Mouse (Mus musculus) ES-Bruce4 (cell line): ENCODE measurements around the gene Csnk2a2. TPM values are rescaled to one million over a fixed set of nuclear protein-coding genes. Genes with fewer than 3 reads are reported as not detected.

Source experiments
- H3K27ac ChIP-seq: 2 replicates; pipeline ENCODE4 v1.5.1; 2012; ENCODE audit warnings: low read length, inconsistent platforms; ENCODE audit not compliant: insufficient read depth
- H3K27me3 ChIP-seq: 2 replicates; pipeline ENCODE4 v1.6.1; 2012; ENCODE audit warnings: mild to moderate bottlenecking, low read length, inconsistent platforms; ENCODE audit not compliant: control insufficient read depth, poor library complexity, insufficient read depth, severe bottlenecking
- H3K36me3 ChIP-seq: 2 replicates; pipeline ENCODE4 v1.6.1; 2012; ENCODE audit warnings: inconsistent platforms, mild to moderate bottlenecking, low read length, moderate library complexity; ENCODE audit not compliant: control insufficient read depth, poor library complexity, insufficient read depth, severe bottlenecking
- H3K4me1 ChIP-seq: one replicate; pipeline ENCODE4 v1.8.1; 2011; ENCODE audit warnings: low read length; ENCODE audit not compliant: control insufficient read depth, insufficient read depth
- H3K4me3 ChIP-seq: 2 replicates; pipeline ENCODE4 v1.5.1; 2011; ENCODE audit warnings: low read depth, mild to moderate bottlenecking, low read length
- H3K9ac ChIP-seq: 2 replicates; pipeline ENCODE4 v1.6.1; 2012; ENCODE audit warnings: low read depth, mild to moderate bottlenecking, inconsistent platforms; ENCODE audit not compliant: poor library complexity, severe bottlenecking
- H3K9me3 ChIP-seq: replicated peaks from 2 replicates; pipeline ENCODE4 v1.6.1; 2012; ENCODE audit warnings: mild to moderate bottlenecking, low read length, inconsistent platforms; ENCODE audit not compliant: control insufficient read depth, poor library complexity, insufficient read depth, severe bottlenecking
- CTCF ChIP-seq: IDR thresholded peaks from one replicate; pipeline ENCODE4 v1.8.1; 2011; ENCODE audit warnings: low read depth, low read length
- EP300 ChIP-seq: IDR thresholded peaks from 2 replicates; pipeline ENCODE4 v1.6.1; 2011; ENCODE audit warnings: low read depth, low read length; ENCODE audit not compliant: insufficient read depth
- POLR2A ChIP-seq: IDR thresholded peaks from one replicate; pipeline ENCODE4 v1.8.1; 2011; ENCODE audit warnings: low read length; ENCODE audit not compliant: insufficient read depth
- polyA plus RNA-seq: library from polyadenylated mRNA; stranded (reverse); fragments of >200 nt; gene quantifications from 2 replicates; pipeline ENCODE4 v1.2.4, GENCODE M21; 2011; ENCODE audit warnings: low read depth; ENCODE audit not compliant: missing spikeins, insufficient read depth, insufficient read length

Gene Csnk2a2
- polyA plus RNA-seq, 1 experiment, result 236 TPM

DNA sequence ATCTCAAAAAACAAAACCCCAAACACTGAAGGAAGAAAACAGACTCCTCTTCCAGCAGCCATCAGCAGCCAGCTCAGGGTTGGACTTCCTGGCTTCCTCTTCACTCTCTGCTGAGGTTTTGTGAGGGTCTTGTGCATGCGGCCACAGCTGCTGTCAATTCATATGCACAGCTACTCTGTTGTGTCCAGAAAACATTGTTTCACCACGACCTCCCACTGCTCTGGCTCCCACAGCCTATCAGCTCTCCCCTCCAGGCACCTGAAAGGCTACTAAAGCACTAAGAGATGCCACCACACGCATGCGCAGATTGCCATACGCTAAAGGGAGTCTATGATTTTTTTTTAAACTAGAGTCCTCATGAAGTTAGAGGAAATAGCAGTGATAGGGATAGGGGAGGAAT is 15.0 kb upstream of the Csnk2a2 start:
- no peaks in the 10 kb centered on the region for H3K36me3 ChIP-seq
- no peak overlapping the region for H3K4me3 ChIP-seq
- no peak overlapping the region for H3K9ac ChIP-seq
- TF ChIP-seq EP300, result peak; percentile 64; the same call in 1 of the 2 replicates
- no peak for TF ChIP-seq CTCF
- TF ChIP-seq POLR2A, result no peak
- H3K27ac ChIP-seq, result 0 out of 2 replicates have a peak overlapping the region, but pooled peaks have one; percentile 8
- H3K9me3 ChIP-seq, result peaks cover 8% of the 10 kb centered on the region
- H3K27me3 ChIP-seq, result no peaks in the 10 kb centered on the region
- H3K4me1 ChIP-seq, result no peaks in the 10 kb centered on the region

GRCm38 (mm10) chr8:95502431-95502830 is 12.6 kb upstream of the Csnk2a2 start:
- Histone ChIP-seq H3K9ac (no peak overlapping the region), H3K4me1 (no peaks in the 10 kb centered on the region), H3K27me3 (no peaks in the 10 kb centered on the region), H3K36me3 (no peaks in the 10 kb centered on the region), H3K27ac (no peak overlapping the region), H3K4me3 (no peak overlapping the region), H3K9me3 (peaks cover 8% of the 10 kb centered on the region)
- TF ChIP-seq POLR2A, result no peak
- no peak for TF ChIP-seq EP300
- TF ChIP-seq CTCF, result no peak

DNA sequence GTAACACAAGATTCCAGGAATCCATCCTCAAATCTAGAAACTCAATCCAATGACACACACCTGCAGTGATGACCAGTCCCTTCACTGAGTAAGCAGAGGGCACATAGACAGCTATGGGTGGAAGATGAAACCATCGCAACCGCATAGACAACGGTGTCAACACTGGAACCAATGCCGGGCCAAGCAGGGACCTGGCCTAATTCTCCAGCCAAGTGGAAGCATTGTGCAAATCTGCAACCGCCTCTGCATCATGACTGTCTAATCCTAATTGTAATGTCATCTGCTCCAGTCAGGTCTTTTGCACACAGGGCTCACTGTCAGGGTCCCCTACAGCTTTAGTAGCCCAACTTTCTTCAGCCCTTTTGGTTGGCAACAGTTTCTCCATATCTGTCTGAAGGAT is 10.6 kb upstream of the Csnk2a2 start:
- Histone ChIP-seq H3K36me3 (no peaks in the 10 kb centered on the region), H3K4me1 (no peaks in the 10 kb centered on the region), H3K27me3 (no peaks in the 10 kb centered on the region), H3K9me3 (no peaks in the 10 kb centered on the region), H3K4me3 (no peak overlapping the region), H3K9ac (no peak overlapping the region), H3K27ac (no peak overlapping the region)
- TF ChIP-seq CTCF (no peak), POLR2A (no peak), EP300 (no peak)

GRCm38 (mm10) chr8:95499266-95500064 is 9.6 kb upstream of the Csnk2a2 start:
- Histone ChIP-seq H3K9me3 (no peaks in the 10 kb centered on the region), H3K36me3 (no peaks in the 10 kb centered on the region), H3K27me3 (no peaks in the 10 kb centered on the region), H3K4me1 (no peaks in the 10 kb centered on the region), H3K27ac (no peak overlapping the region), H3K4me3 (no peak overlapping the region), H3K9ac (no peak overlapping the region)
- TF ChIP-seq POLR2A (no peak), EP300 (no peak), CTCF (no peak)

- no peaks in the 10 kb centered on the region for H3K4me1 ChIP-seq
- no peak for TF ChIP-seq EP300
- TF ChIP-seq CTCF, result no peak
- no peak for TF ChIP-seq POLR2A
- no peaks in the 10 kb centered on the region for H3K36me3 ChIP-seq
- H3K4me3 ChIP-seq, result no peak overlapping the region
- no peak overlapping the region for H3K27ac ChIP-seq
- H3K27me3 ChIP-seq, result no peaks in the 10 kb centered on the region
- no peak overlapping the region for H3K9ac ChIP-seq
- H3K9me3 ChIP-seq, result no peaks in the 10 kb centered on the region
Measured at GRCm38 (mm10) chr8:95497821-95498220, 8.0 kb upstream of the Csnk2a2 start.

DNA sequence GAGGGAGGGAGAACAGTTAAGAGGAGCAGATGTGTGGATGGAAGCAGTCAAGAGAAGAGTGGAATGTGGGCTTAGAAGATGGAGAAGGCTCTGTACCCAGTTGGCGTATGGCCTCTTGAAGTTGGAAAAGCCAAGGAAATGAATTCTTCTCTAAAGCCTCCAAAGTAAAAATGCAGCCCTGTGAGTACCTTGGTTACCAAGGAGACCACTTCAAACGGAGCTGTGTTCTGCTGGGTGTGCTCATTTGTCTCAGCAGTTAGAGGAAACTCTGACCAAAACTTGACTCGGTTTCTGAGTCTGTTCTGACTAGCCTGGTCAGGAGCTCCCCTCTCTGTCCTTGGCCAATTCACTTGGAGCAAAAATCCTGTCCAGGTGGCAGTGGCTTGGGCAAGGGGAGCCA is 6.6 kb upstream of the Csnk2a2 start:
- no peaks in the 10 kb centered on the region for H3K27me3 ChIP-seq
- TF ChIP-seq CTCF, result no peak
- no peak for TF ChIP-seq POLR2A
- no peak for TF ChIP-seq EP300
- H3K4me3 ChIP-seq, result no peak overlapping the region
- no peaks in the 10 kb centered on the region for H3K9me3 ChIP-seq
- H3K36me3 ChIP-seq, result no peaks in the 10 kb centered on the region
- H3K27ac ChIP-seq, result no peak overlapping the region
- no peaks in the 10 kb centered on the region for H3K4me1 ChIP-seq
- H3K9ac ChIP-seq, result no peak overlapping the region
